Mouse (Mus musculus): Measurements from ENCODE around the gene Pdk1.

Gene Pdk1

GRCm38 (mm10) chr2:71872801-71873443 lies at the start of gene Pdk1:
Gene Pdk1 (plus strand): TSS chr2:71873224.
- DNase-seq = peak; percentile 98 to 99

GRCm38 (mm10) chr2:71824146-71824545 lies 48.9 kb upstream of the Pdk1 start:
- DNase-seq = no peak

DNA sequence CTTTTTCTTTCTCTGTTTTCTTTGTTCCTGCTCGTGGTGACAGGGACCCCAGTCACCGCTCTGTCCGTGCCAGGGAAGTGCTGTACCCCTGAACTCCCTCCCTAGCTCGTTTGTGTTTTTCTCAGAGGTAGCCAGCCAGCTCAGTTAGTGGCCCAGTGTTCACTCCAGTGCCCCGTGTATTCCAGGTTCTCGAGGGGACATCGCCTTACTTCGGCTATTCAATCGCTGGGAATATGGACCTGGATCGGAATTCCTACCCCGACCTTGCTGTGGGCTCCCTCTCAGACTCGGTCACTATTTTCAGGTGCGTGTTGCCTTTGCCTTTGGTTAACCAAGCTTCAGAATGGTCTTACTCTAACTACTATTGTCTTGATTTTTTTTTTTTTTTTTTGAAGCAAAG lies 45.3 kb upstream of the Pdk1 start:
- DNase-seq = no peak

DNA sequence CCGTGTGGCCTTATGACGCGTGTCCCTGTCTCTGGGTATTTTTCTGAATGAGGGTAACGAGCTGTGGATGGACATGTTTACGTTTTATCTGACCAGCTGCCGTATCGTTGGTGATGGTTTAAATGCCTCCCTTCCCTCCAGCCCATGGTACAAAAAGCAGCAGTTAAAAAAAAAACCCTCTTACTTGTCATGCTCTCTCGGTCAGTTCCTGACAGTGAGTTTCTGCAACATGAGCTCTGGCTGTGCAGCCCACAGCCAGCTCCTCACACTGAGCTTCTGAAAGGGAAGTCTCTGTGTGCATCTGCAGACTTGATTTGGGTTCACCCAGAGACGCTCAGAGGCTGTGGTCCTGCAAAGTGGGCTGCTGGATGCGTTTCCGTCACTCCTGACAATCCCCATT lies 44.1 kb upstream of the Pdk1 start:
- DNase-seq = no peak

DNA sequence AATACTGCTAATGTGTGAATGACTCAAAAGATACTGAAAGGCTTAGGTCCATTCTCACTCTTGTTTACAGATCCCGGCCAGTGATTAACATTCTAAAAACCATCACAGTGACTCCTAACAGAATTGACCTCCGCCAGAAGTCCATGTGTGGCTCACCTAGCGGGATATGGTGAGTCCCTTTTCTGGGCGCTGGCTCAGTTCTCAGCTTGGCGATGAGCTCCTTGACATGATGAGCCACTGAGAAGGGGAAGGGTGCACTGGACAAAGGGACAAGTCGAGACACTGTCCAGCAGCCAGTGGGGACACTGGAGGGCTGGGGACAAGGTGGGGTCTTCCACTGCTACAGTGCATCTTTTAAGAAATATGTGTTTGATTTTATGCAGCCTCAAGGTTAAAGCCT lies 39.4 kb upstream of the Pdk1 start:
- DNase-seq = no peak

DNA sequence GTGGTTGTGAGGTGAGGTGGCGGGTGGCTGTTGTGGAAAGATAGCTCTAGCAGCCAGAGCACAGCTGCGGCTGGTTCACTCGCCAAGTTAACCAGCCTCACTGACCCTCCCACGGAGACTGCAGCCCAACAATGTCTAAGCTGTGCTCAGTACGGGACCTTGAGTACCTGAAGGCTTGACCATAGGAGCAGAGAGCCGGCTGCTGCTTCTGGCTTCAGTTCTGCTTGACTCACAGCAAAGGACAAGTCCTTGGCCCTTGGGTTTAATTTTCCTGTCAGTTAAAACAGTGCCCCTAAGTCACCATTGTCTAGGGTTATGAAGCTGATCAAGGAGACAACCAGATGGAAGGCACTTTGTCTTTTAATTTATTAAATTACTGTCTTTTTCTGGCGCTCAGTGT lies 38.7 kb upstream of the Pdk1 start:
- no peak for DNase-seq

DNA sequence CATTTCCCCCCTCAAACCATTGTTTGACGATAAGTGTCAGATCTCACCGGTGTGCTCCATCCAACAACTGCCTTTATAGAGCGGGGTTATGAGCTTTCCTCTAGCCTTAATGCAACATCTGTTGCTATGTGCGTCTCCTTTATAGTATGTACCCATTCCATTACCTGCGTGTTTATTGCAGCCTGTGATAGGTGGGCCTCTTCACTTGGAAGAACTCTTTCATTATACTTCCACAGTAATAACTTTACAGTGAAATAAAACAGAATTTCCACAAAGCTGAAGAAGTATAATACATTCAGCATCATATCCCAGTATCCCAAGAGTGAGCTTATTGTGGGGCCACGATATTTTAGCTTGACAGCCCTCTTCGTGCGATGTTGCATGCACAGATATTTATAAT lies 37.5 kb upstream of the Pdk1 start:
- DNase-seq = no peak

- no peak for DNase-seq
Measured at GRCm38 (mm10) chr2:71836232-71836631, 36.8 kb upstream of the Pdk1 start.

DNA sequence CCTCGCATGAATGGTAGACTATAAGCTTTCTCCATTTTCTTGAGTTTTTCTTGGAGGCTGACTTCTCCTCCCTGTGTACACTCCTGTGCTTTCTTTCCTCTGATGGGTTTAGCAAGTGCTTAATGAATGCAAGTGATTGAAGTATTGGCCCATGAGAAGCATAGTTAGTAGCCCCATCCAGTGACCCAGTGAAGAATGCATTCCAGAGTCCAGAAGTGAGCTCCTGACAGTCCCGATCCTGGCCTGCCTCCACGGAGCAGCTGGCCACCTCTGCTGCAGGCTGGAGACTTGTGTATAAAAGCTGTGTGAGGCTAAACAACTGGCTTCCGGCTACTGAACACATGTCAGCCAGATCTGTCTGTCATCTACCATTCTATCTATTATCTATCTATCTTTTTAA lies 35.8 kb upstream of the Pdk1 start:
- no peak for DNase-seq

- DNase-seq = peak; percentile 33 to 41
Measured at GRCm38 (mm10) chr2:71837791-71838190, 35.2 kb upstream of the Pdk1 start.

DNA sequence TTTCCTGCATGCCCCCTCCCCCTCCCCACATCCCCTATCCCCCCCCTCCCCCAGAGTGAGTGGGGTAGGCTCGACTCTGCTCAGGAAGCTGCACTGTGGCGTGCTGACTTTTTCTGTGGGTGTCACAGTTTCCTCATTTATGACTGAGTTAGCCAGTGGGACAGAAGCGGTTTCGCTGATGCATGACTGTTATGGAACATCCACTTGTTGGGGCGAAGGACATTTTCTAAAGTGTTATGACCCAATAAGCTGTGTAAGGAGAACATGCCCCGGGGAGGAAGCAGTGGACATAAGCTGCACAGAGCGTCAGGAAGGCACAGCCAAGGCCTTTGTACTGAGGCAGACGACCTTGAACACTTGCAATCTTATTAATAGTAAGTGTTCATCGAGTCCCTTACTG lies 29.7 kb upstream of the Pdk1 start:
- no peak for DNase-seq

GRCm38 (mm10) chr2:71844906-71845305 lies 28.1 kb upstream of the Pdk1 start:
- no peak for DNase-seq

DNA sequence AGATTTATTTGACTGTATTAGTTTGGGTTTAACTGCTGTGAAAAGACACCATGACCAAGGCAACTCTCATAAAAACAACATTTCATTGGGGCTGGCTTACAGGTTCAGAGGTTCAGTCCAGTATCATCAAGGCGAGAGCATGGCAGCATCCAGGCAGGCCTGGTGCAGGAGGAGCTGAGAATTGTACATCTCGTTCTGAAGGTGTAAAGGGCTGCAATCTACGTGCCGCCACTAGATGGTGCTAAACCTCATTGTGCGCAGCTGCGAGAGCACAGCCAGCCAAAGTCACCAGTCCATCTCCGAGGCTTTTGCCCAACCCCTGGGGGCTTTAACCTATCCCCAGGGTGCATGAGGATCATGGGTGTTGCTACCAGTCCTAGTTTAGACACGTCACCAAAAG lies 20.9 kb upstream of the Pdk1 start:
- DNase-seq = peak; percentile 49 to 54

DNA sequence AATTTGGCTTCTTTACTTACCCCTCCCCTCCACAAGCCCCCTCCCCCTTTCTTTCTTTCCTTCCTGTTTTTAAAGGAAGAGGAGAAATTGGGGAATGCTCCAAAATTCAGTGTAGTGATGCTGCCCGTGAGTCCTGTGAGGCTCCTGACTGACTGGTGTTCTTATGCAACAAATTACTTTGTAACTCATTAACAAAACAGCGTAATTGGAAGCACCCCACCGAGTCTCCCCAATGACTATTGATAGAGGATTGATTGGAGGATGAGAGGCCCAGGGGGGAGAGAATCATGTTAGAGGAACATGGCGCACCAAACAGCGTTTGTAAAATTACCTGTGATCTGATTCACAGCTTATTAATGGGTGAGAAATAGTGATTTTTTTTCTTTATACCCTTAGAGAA lies 17.9 kb upstream of the Pdk1 start:
- no peak for DNase-seq

DNA sequence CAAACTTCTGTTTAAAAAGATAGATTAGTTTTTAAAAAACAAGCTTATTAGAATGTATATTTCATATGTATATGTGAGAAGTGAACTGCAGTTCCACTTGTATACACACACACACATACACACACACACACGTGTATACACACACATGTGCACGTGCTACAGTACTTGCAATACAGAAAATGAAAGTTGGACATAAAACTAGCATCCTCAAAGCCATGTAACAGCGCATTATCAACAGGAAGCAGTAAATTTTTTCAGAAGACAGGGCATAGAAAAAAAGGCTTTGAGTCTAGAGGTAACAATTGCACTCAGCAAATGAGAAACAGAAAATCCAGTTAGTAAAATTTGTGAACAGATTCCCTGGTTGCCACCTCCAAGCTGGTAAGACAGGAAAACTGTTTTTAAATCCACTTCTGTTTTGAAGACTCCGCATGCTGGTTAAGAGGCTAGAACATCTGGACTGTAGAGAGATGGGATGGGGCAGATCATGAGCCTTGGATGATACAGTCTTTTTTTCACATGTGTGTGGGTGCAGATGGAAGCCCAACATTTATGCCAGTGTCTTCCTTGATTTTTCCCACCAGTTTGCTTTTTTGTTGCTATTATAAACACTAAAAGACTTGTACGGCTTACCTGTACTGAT lies 9.4 kb upstream of the Pdk1 start:
- DNase-seq = no peak

GRCm38 (mm10) chr2:71865022-71865421 lies 8.0 kb upstream of the Pdk1 start:
- DNase-seq = no peak

- DNase-seq = no peak
Measured at GRCm38 (mm10) chr2:71865935-71866334, 7.1 kb upstream of the Pdk1 start.

DNA sequence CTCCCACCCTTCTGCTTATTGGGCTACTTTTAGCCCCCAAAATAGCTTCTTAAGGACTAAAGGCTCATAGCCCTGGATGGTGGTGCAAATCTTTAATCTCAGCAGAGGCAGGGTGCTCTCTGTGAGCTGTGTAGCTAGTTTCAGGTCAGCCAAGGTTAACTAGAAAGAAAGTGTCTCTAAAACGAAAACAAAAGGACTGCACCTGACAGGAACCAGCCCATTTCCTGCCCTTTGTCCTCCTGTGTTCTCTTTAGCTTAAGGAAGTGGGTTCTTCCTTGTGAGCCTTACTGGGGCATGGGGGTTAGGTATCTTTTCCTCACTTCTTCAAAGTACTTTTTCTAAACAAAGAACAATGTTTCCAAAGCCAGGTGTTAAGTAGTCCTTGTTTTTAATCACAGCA lies 6.5 kb upstream of the Pdk1 start:
- DNase-seq = no peak

DNA sequence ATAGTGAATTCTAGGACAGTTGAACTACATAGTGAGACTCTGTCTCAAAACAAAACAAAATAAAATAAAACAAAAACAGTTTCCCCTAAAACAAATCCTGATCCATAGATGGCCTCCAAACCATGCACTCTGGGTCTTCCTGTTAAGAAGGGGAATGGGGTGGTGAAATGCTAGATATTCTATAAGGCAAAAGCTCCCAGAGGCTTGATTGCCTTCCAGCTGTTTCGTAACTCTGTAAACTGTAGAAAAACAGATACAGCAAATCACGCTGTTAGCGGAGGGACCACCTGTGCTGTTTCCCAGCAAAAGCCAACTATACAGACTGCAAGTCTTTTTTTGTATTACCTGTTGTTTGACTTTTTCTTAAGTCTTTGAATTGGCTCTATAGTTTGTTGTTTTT lies 6.0 kb upstream of the Pdk1 start:
- no peak for DNase-seq

- peak in 1 of 2 experiments; percentile 14 for DNase-seq
Measured at GRCm38 (mm10) chr2:71867480-71867879, 5.5 kb upstream of the Pdk1 start.

DNA sequence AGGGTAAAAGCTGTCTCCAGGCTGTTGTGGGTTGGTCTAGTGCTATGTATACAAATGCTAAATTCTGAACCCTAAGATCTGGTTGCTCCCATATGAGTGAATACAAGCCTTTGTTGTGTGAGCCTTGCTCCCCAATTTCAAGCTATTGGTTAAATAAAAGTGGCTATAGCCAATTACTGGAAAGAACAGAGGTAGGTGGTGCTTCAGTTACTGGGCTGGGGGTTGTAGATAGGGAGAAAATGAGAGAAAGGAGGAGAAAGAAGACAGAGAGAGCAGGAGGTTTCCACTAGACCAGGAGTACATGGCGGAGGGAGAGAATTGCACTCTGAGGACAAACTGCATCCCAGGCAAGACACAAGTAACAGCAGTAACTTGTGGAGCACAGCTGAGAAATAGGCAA lies 4.8 kb upstream of the Pdk1 start:
- no peak for DNase-seq

- DNase-seq = no peak
Measured at GRCm38 (mm10) chr2:71872141-71872540, 883 bp upstream of the Pdk1 start.

GRCm38 (mm10) chr2:71873474-71874322 lies 674 bp downstream of the Pdk1 start:
- DNase-seq = peak; percentile 62 to 64

DNA sequence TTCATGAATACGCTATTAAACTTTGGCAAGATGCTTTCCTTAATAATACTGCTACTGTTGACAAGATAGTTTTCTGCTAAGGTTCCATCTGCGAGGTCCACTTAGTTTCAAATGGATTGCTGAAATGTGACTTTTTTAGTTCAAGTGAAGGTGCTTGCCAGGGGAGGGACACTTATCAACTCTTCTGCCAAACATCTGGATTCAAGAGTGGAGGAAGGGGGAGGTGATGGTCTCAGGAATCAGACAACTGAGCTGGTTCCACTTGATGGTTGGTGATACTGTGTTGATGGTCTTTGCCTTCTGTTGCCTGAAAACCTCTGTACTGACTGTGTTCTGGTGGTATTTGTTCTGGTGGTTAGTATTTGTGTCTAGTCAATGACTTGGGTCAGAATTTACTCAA lies 1.4 kb downstream of the Pdk1 start:
- DNase-seq = no peak

Data from lung, adult 18-20 months (tissue).